Mouse (Mus musculus): Measurements from ENCODE around the gene Tmem39a.

Gene Tmem39a

GRCm38 (mm10) chr16:38632147-38632546 is 73.6 kb downstream of the Tmem39a start:
- DNase-seq (ENCODE audit: low spot score in 2 of 2), result peak in 1 of 2 experiments; percentile 28

- no peak for DNase-seq (ENCODE audit: low spot score in 2 of 2)
These were observed 77.4 kb downstream of the Tmem39a start for GRCm38 (mm10) chr16:38635833-38636390.

GRCm38 (mm10) chr16:38636682-38637081 is 78.2 kb downstream of the Tmem39a start:
- no peak for DNase-seq (ENCODE audit: low spot score in 2 of 2)

- no peak for DNase-seq (ENCODE audit: low spot score in 2 of 2)
These were observed 78.6 kb downstream of the Tmem39a start for GRCm38 (mm10) chr16:38637085-38637484.

All from left cerebral cortex, adult 9 months (tissue).